Mouse (Mus musculus) CH12.LX (cell line): Measurements from ENCODE around the gene Tsc22d2. TPM values are rescaled to one million over a fixed set of nuclear protein-coding genes. Genes with fewer than 3 reads are reported as not detected.

Source experiments
- DNase-seq: peaks from one replicate; pipeline ENCODE4 v3.0.0-alpha.2; 2013; ENCODE audit errors: extremely low read depth
- H3K27ac ChIP-seq: 2 replicates; pipeline ENCODE4 v1.5.1; 2012; ENCODE audit warnings: low read depth, mild to moderate bottlenecking, control low read depth, moderate library complexity; ENCODE audit not compliant: insufficient read depth
- H3K27me3 ChIP-seq: replicated peaks from 2 replicates; pipeline ENCODE3; 2012; ENCODE audit warnings: inconsistent platforms
- H3K36me3 ChIP-seq, 2 experiments: replicated peaks in 1 of 2; 2 replicates each; pipeline versions ENCODE3 to v1.6.1; 2012; ENCODE audit warnings: inconsistent platforms in 1 of 2, low read length in 1 of 2, mild to moderate bottlenecking in 1 of 2, mixed read lengths in 1 of 2, moderate library complexity in 1 of 2; ENCODE audit not compliant: control insufficient read depth in 1 of 2, insufficient read depth in 1 of 2
- H3K4me1 ChIP-seq, 2 experiments: 2 replicates each; pipeline ENCODE4 v1.6.1; 2012; ENCODE audit warnings: inconsistent platforms in 1 of 2, moderate library complexity in 1 of 2; ENCODE audit not compliant: insufficient read depth in 2 of 2, control insufficient read depth in 1 of 2
- H3K4me2 ChIP-seq: 2 replicates; pipeline ENCODE4 v1.6.1; 2012; ENCODE audit warnings: low read depth, mild to moderate bottlenecking, control low read depth; ENCODE audit not compliant: poor library complexity, insufficient read depth, severe bottlenecking
- H3K4me3 ChIP-seq, 3 experiments: fragments of 150-350 bp in 1 of 3; sonication (generic) in 1 of 3; replicated peaks in 1 of 3; 2 replicates each; pipeline versions ENCODE3 to v1.5.1; 2011 to 2012; ENCODE audit warnings: low read depth in 2 of 3, low read length in 2 of 3, mild to moderate bottlenecking in 2 of 3, moderate library complexity in 2 of 3, control low read depth in 1 of 3, improper control_type of control experiment in 1 of 3, inconsistent platforms in 1 of 3, mixed read lengths in 1 of 3; ENCODE audit not compliant: poor library complexity in 1 of 3
- H3K79me2 ChIP-seq: replicated peaks from 2 replicates; pipeline ENCODE4 v1.6.1; 2012; ENCODE audit warnings: mild to moderate bottlenecking, moderate library complexity; ENCODE audit not compliant: control insufficient read depth, poor library complexity, insufficient read depth, severe bottlenecking; ENCODE audit errors: extremely low read depth
- H3K9ac ChIP-seq: 2 replicates; pipeline ENCODE4 v1.6.1; 2012; ENCODE audit warnings: low read depth, mild to moderate bottlenecking, control low read depth, moderate library complexity; ENCODE audit not compliant: insufficient read depth
- H3K9me3 ChIP-seq: replicated peaks from 2 replicates; pipeline ENCODE3; 2012; ENCODE audit warnings: low read length, inconsistent platforms, mixed read lengths
- BHLHE40 ChIP-seq: IDR thresholded peaks from 2 replicates; pipeline ENCODE4 v1.6.1; 2011; ENCODE audit warnings: mild to moderate bottlenecking, low read depth, low read length, improper control_type of control experiment
- CHD1 ChIP-seq: IDR thresholded peaks from 2 replicates; pipeline ENCODE4 v1.6.1; 2012; ENCODE audit warnings: low read depth, low read length, improper control_type of control experiment, inconsistent platforms
- CHD2 ChIP-seq: IDR thresholded peaks from 2 replicates; pipeline ENCODE4 v1.6.1; 2011; ENCODE audit warnings: low read length, improper control_type of control experiment
- CTCF ChIP-seq, 2 experiments: IDR thresholded peaks in 1 of 2; conservative IDR thresholded peaks in 1 of 2; 2 replicates each; pipeline ENCODE4 v1.5.1; 2011 to 2012; ENCODE audit warnings: low read depth in 2 of 2, low read length in 2 of 2, improper control_type of control experiment in 1 of 2, inconsistent platforms in 1 of 2, mild to moderate bottlenecking in 1 of 2, moderate library complexity in 1 of 2
- E2F4 ChIP-seq: IDR thresholded peaks from 2 replicates; pipeline ENCODE4 v1.6.1; 2011; ENCODE audit warnings: low read depth, low read length, improper control_type of control experiment; ENCODE audit not compliant: insufficient replicate concordance
- ELF1 ChIP-seq: IDR thresholded peaks from 2 replicates; pipeline ENCODE4 v1.6.1; 2014; ENCODE audit warnings: low read depth, mild to moderate bottlenecking, inconsistent platforms, low read length, improper control_type of control experiment
- EP300 ChIP-seq: IDR thresholded peaks from 2 replicates; pipeline ENCODE4 v1.6.1; 2011; ENCODE audit warnings: low read length, improper control_type of control experiment
- ETS1 ChIP-seq: conservative IDR thresholded peaks from 2 replicates; pipeline ENCODE4 v1.6.1; 2012; ENCODE audit warnings: low read depth, mild to moderate bottlenecking, inconsistent platforms, low read length, improper control_type of control experiment, moderate library complexity
- GABPA ChIP-seq: IDR thresholded peaks from 2 replicates; pipeline ENCODE4 v1.6.1; 2012; ENCODE audit warnings: low read depth, low read length, improper control_type of control experiment, inconsistent platforms; ENCODE audit not compliant: insufficient replicate concordance
- HCFC1 ChIP-seq: IDR thresholded peaks from 2 replicates; pipeline ENCODE4 v1.6.1; 2012; ENCODE audit warnings: low read depth, mild to moderate bottlenecking, inconsistent platforms, low read length, improper control_type of control experiment
- IRF4 ChIP-seq: IDR thresholded peaks from 2 replicates; pipeline ENCODE4 v1.6.1; 2014; ENCODE audit warnings: low read depth, mild to moderate bottlenecking, inconsistent platforms, low read length, improper control_type of control experiment
- JUN ChIP-seq: IDR thresholded peaks from 2 replicates; pipeline ENCODE4 v1.6.1; 2011; ENCODE audit warnings: low read depth, mild to moderate bottlenecking, low read length, improper control_type of control experiment, moderate library complexity; ENCODE audit not compliant: insufficient read depth
- JUND ChIP-seq: conservative IDR thresholded peaks from 2 replicates; pipeline ENCODE4 v1.6.1; 2011; ENCODE audit warnings: low read depth, low read length, improper control_type of control experiment
- KAT2A ChIP-seq: IDR thresholded peaks from 2 replicates; pipeline ENCODE4 v1.6.1; 2012; ENCODE audit warnings: low read length, improper control_type of control experiment, inconsistent platforms; ENCODE audit not compliant: insufficient replicate concordance
- MAFK ChIP-seq: IDR thresholded peaks from 2 replicates; pipeline ENCODE4 v1.6.1; 2011; ENCODE audit warnings: low read length, improper control_type of control experiment; ENCODE audit not compliant: insufficient replicate concordance
- MAX ChIP-seq: IDR thresholded peaks from 2 replicates; pipeline ENCODE4 v1.6.1; 2011; ENCODE audit warnings: low read length, improper control_type of control experiment
- MAZ ChIP-seq: IDR thresholded peaks from 2 replicates; pipeline ENCODE4 v1.6.1; 2012; ENCODE audit warnings: low read depth, mild to moderate bottlenecking, inconsistent platforms, low read length, improper control_type of control experiment, moderate library complexity
- MEF2A ChIP-seq: IDR thresholded peaks from 2 replicates; pipeline ENCODE4 v1.6.1; 2014; ENCODE audit warnings: low read depth, mild to moderate bottlenecking, inconsistent platforms, low read length, improper control_type of control experiment, borderline replicate concordance
- MXI1 ChIP-seq: IDR thresholded peaks from 2 replicates; pipeline ENCODE4 v1.6.1; 2011; ENCODE audit warnings: mild to moderate bottlenecking, low read depth, low read length, improper control_type of control experiment
- MYC ChIP-seq: IDR thresholded peaks from 2 replicates; pipeline ENCODE4 v1.6.1; 2011; ENCODE audit warnings: low read depth, mild to moderate bottlenecking, improper control_type of control experiment, low read length
- NELFE ChIP-seq: IDR thresholded peaks from 2 replicates; pipeline ENCODE4 v1.6.1; 2011; ENCODE audit warnings: low read depth, low read length, improper control_type of control experiment
- NRF1 ChIP-seq: IDR thresholded peaks from 2 replicates; pipeline ENCODE4 v1.6.1; 2014; ENCODE audit warnings: low read depth, mild to moderate bottlenecking, inconsistent platforms, low read length, improper control_type of control experiment, moderate library complexity
- PAX5 ChIP-seq: IDR thresholded peaks from 2 replicates; pipeline ENCODE4 v1.6.1; 2012; ENCODE audit warnings: low read length, inconsistent platforms, mixed read lengths
- POLR2A ChIP-seq: IDR thresholded peaks from 2 replicates; pipeline ENCODE4 v1.6.1; 2011; ENCODE audit warnings: low read depth, mild to moderate bottlenecking, improper control_type of control experiment, low read length
- POLR2AphosphoS2 ChIP-seq: IDR thresholded peaks from 2 replicates; pipeline ENCODE4 v1.6.1; 2011; ENCODE audit warnings: low read depth, low read length, improper control_type of control experiment
- RAD21 ChIP-seq: IDR thresholded peaks from 2 replicates; pipeline ENCODE4 v1.6.1; 2011; ENCODE audit warnings: low read depth, mild to moderate bottlenecking, low read length, improper control_type of control experiment, moderate library complexity
- RCOR1 ChIP-seq: conservative IDR thresholded peaks from 2 replicates; pipeline ENCODE4 v1.6.1; 2012; ENCODE audit warnings: low read depth, mild to moderate bottlenecking, inconsistent platforms, low read length, improper control_type of control experiment
- SIN3A ChIP-seq: IDR thresholded peaks from 2 replicates; pipeline ENCODE4 v1.6.1; 2012; ENCODE audit warnings: low read length, improper control_type of control experiment, inconsistent platforms
- SMC3 ChIP-seq: IDR thresholded peaks from 2 replicates; pipeline ENCODE4 v1.6.1; 2011; ENCODE audit warnings: low read depth, low read length, improper control_type of control experiment
- TBP ChIP-seq: conservative IDR thresholded peaks from 2 replicates; pipeline ENCODE4 v1.6.1; 2011; ENCODE audit warnings: low read depth, low read length, improper control_type of control experiment
- TCF12 ChIP-seq: IDR thresholded peaks from 2 replicates; pipeline ENCODE4 v1.6.1; 2014; ENCODE audit warnings: low read depth, mild to moderate bottlenecking, inconsistent platforms, low read length, improper control_type of control experiment
- UBTF ChIP-seq: IDR thresholded peaks from 2 replicates; pipeline ENCODE4 v1.6.1; 2012; ENCODE audit warnings: low read depth, mild to moderate bottlenecking, inconsistent platforms, low read length, improper control_type of control experiment, moderate library complexity
- USF1 ChIP-seq: IDR thresholded peaks from 2 replicates; pipeline ENCODE4 v1.6.1; 2014; ENCODE audit warnings: low read depth, mild to moderate bottlenecking, inconsistent platforms, low read length, improper control_type of control experiment
- USF2 ChIP-seq: conservative IDR thresholded peaks from 2 replicates; pipeline ENCODE4 v1.6.1; 2011; ENCODE audit warnings: low read depth, low read length, improper control_type of control experiment
- ZC3H11A ChIP-seq: IDR thresholded peaks from 2 replicates; pipeline ENCODE4 v1.6.1; 2012; ENCODE audit warnings: low read depth, mild to moderate bottlenecking, inconsistent platforms, low read length, improper control_type of control experiment
- ZKSCAN1 ChIP-seq: IDR thresholded peaks from 2 replicates; pipeline ENCODE4 v1.6.1; 2012; ENCODE audit warnings: low read depth, inconsistent platforms, low read length, improper control_type of control experiment, borderline replicate concordance
- ZMIZ1 ChIP-seq: IDR thresholded peaks from 2 replicates; pipeline ENCODE4 v1.6.1; 2012; ENCODE audit warnings: low read depth, mild to moderate bottlenecking, inconsistent platforms, low read length, improper control_type of control experiment
- ZNF384 ChIP-seq: IDR thresholded peaks from 2 replicates; pipeline ENCODE4 v1.6.1; 2012; ENCODE audit warnings: low read depth, low read length, improper control_type of control experiment, inconsistent platforms
- dilution Hi-C: fragments of 300-500 bp; cut with MboI; formaldehyde crosslinking; loops from 2 replicates; pipeline ENCODE4 v1.14.3; 2020; ENCODE audit warnings: low sequenced_read_pairs; ENCODE audit not compliant: extremely low pct_unique_long_range_greater_than_20kb, extremely low pct_ligation_motif_present
- in situ Hi-C: fragments of 300-500 bp; cut with MboI; formaldehyde crosslinking; loops from 3 replicates; pipeline ENCODE4 v1.14.3; 2019; ENCODE audit warnings: low sequenced_read_pairs, low pct_ligation_motif_present, low pct_unique_long_range_greater_than_20kb, mixed read lengths
- polyA plus RNA-seq: library from polyadenylated mRNA; unstranded; fragments of >175 nt; gene quantifications from 2 replicates; pipeline ENCODE4 v1.2.1, GENCODE M21; 2012; ENCODE audit warnings: low read depth; ENCODE audit not compliant: insufficient read length
- total RNA-seq, 2 experiments: library from RNA; depleted of rRNA; stranded (reverse); fragments of 300-350 nt in 1 of 2; fragments of >200 nt in 1 of 2; gene quantifications; 2 replicates each; pipeline ENCODE4 v1.2.3; 2012 to 2014

Gene Tsc22d2
- total and polyA plus RNA-seq, 3 experiments = 9.0 to 17.4 (median 12.9) TPM

DNA sequence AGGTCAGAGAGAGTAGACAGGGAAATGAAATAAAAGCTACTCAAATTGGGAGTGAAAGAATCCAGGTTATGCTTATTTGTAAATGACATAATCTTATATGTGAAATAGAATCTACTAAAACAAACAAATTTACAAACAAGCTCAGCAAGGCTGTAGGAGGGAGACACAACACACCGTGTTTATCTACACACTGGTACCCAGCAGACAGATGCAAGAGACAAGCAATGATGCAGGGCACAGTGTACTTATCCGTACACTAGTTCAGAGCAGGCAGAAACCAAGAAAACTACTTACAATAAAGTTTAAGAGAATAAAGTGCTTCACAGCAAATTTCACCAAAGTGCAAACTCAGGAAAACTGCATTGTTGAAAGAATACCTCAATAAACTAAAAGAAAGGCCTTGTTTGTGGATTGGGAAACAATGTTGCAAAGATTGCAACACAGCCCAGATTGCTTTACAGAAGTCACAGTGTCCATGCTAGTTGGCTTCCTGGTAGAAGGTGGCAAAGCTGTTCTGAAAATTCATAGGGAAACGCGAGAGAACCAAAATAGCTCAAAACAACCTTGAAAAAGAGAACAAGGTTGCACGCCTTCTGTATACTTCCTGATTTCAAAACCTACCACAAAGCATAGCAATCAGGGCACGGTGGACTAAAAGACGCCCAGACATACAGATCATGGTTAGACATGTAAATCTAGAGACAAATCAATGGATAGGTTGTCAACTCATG lies 93.7 kb downstream of the Tsc22d2 start:
- H3K4me3 ChIP-seq = peak overlapping the region in 1 of 3 experiments; percentile 38
- H3K27me3 ChIP-seq = no peaks in the 10 kb centered on the region
- peak overlapping the region; percentile 74 for H3K27ac ChIP-seq
- no peaks in the 10 kb centered on the region for H3K79me2 ChIP-seq
- peak; percentile 64 for DNase-seq
- in situ Hi-C loops (no loop called here), dilution Hi-C loops (no loop called here)
- no peaks in the 10 kb centered on the region for H3K36me3 ChIP-seq
- H3K4me2 ChIP-seq = peak overlapping the region; percentile 66; the same call in 1 of the 2 replicates
- peak overlapping the region; percentile 68 for H3K9ac ChIP-seq
- TF ChIP-seq TBP = 0 out of 2 replicates have a peak, but pooled peaks have one; percentile 29
- TF ChIP-seq ELF1 = peak; percentile 70
- no peak for TF ChIP-seq JUN
- TF ChIP-seq MAFK = no peak
- TF ChIP-seq MAZ = no peak
- TF ChIP-seq EP300 = peak; percentile 64; the same call in 1 of the 2 replicates
- no peak for TF ChIP-seq ZMIZ1
- TF ChIP-seq ZKSCAN1 = no peak
- no peak for TF ChIP-seq MXI1
- no peak for TF ChIP-seq RCOR1
- TF ChIP-seq MYC = no peak
- no peak for TF ChIP-seq SMC3
- TF ChIP-seq POLR2AphosphoS2 = no peak
- no peak for TF ChIP-seq PAX5
- TF ChIP-seq CHD2 = no peak
- TF ChIP-seq POLR2A = no peak; the same call in 1 of the 2 replicates
- no peak for TF ChIP-seq ZC3H11A
- TF ChIP-seq MEF2A = peak; percentile 87; the same call in 1 of the 2 replicates
- no peak for TF ChIP-seq GABPA
- no peak for TF ChIP-seq KAT2A
- no peak for TF ChIP-seq NRF1
- no peak for TF ChIP-seq SIN3A
- TF ChIP-seq IRF4 = peak; percentile 13; the same call in 1 of the 2 replicates
- TF ChIP-seq E2F4 = no peak
- no peak for TF ChIP-seq CTCF (conservative IDR thresholded peaks at IDR 0.05 in 1 of 2, IDR thresholded peaks at IDR 0.05 in 1 of 2; ENCODE audit: low read depth in 2 of 2, low read length in 2 of 2)
- TF ChIP-seq RAD21 = no peak; the same call in 1 of the 2 replicates
- TF ChIP-seq ZNF384 = no peak
- TF ChIP-seq UBTF = no peak
- TF ChIP-seq HCFC1 = no peak
- TF ChIP-seq ETS1 = no peak; the same call in 1 of the 2 replicates
- TF ChIP-seq NELFE = no peak
- no peak for TF ChIP-seq JUND
- no peak for TF ChIP-seq MAX
- TF ChIP-seq BHLHE40 = peak; percentile 61
- no peak for TF ChIP-seq USF1
- no peak for TF ChIP-seq USF2
- TF ChIP-seq CHD1 = no peak
- 0 out of 2 replicates have a peak, but pooled peaks have one; percentile 12 for TF ChIP-seq TCF12
- H3K4me1 ChIP-seq = peaks cover 8 to 72% of the 10 kb centered on the region in 2 experiments
- no peaks in the 10 kb centered on the region for H3K9me3 ChIP-seq
